ENCODE assay signal across 8 mouse cellular contexts in the genomic region with DNA sequence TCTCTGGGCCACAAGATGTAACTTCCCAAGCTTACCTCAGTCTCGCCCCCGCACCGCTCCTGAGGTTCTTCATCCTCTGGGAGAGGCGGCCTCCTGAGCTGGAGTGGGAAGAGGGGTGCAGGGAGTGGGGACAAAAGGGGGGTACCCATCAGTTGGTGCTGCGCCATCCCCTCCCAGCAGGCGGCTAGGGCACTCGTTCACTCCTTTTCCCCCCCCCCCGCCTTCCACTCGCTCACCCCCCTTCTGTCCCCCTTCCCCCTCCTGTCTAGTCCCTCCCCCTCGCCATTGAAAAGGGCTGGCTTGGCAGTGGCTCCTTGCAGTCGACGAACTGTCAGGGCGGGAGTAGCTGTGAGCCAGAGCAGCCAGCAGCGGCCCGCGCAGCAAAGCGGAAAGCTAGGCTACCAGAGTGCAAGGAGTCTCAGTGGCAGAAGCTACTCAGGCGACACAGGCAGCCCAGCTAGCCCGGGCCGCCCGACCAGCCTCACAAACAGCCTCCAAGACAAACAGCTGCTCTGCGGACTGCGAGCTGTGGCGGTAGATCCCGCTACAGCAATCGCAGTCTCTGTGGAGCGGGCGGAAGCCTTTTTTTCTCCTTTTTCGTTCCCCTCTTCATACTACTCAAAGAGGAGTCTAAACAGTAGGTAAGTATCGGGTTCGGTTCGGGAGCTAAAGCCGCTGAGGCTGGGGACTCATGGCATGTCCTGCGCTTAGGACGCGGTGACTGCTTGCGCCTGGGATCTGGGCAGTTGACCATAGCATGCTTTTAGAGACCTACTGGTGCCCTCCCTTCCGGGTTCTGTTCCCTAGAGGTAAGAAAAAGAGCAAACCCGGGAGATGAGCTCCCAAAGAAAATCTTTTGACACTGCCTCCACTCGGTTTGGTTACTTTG. TPM values are rescaled to one million over a fixed set of nuclear protein-coding genes. Genes with fewer than 3 reads are reported as not detected.
A peak's percentile ranks its signal among the peaks of the same experiment; 100 is the strongest.
DNase-seq lines count a peak whose midpoint lies in the region; ATAC-seq lines count a peak whose summit lies in the region.

A gene (plus strand): TSS at position 249 of the 889 bp plus-strand sequence.

- H3K36me3 ChIP-seq in embryonic facial prominence, embryonic 13.5 days = no peaks in the 10 kb centered on the region
- no peaks in the 10 kb centered on the region for H3K36me3 ChIP-seq in hindbrain, embryonic 14.5 days (replicated peaks; ENCODE audit: control insufficient read depth, insufficient read depth)
- H3K36me3 ChIP-seq in midbrain, embryonic 14.5 days (ENCODE audit: control insufficient read depth, insufficient read depth, low read length) = no peaks in the 10 kb centered on the region

- no peak within 1 kb of the TSS for H3K27ac ChIP-seq in embryonic facial prominence, embryonic 13.5 days
- peak within 1 kb of the TSS; percentile 14; the same call in 1 of the 2 replicates for H3K27ac ChIP-seq in hindbrain, embryonic 14.5 days
- no peak within 1 kb of the TSS for H3K27ac ChIP-seq in midbrain, embryonic 14.5 days (replicated peaks; ENCODE audit: low read depth, low read length)

- DNase-seq in ovary, postnatal 36 days (ENCODE audit: low spot score) = peak; percentile 34
- no peak for DNase-seq in ovary, postnatal 10 days (ENCODE audit: low spot score)
- DNase-seq in hindbrain, embryonic 14.5 days (ENCODE audit: low spot score) = peak; percentile 41
- peak; percentile 33 to 44 for DNase-seq in left cerebral cortex, adult 9 months (ENCODE audit: low spot score in 2 of 2)
- peak; percentile 82 for DNase-seq in midbrain, embryonic 14.5 days
- no peak for DNase-seq in adrenal gland, postnatal 25 days
- no peak for DNase-seq in spleen, postnatal 36 days (ENCODE audit: low spot score in 2 of 2)

- peak within 1 kb of the TSS; percentile 49 for H3K4me3 ChIP-seq in embryonic facial prominence, embryonic 13.5 days
- peak within 1 kb of the TSS; percentile 50 for H3K4me3 ChIP-seq in hindbrain, embryonic 14.5 days (replicated peaks; ENCODE audit: low read length)
- H3K4me3 ChIP-seq in midbrain, embryonic 14.5 days (replicated peaks; ENCODE audit: low read depth, low read length) = peak within 1 kb of the TSS; percentile 46

- H3K4me1 ChIP-seq in embryonic facial prominence, embryonic 13.5 days = no peaks in the 10 kb centered on the region
- no peaks in the 10 kb centered on the region for H3K4me1 ChIP-seq in hindbrain, embryonic 14.5 days (replicated peaks; ENCODE audit: control insufficient read depth, insufficient read depth, low read length)
- no peaks in the 10 kb centered on the region for H3K4me1 ChIP-seq in midbrain, embryonic 14.5 days (ENCODE audit: control insufficient read depth, insufficient read depth, low read length)

- ATAC-seq in embryonic facial prominence, embryonic 13.5 days (ENCODE audit: insufficient number of reproducible peaks, insufficient read depth, low FRiP score, low TSS enrichment, low read depth) = peak; percentile 74
- ATAC-seq in hindbrain, embryonic 14.5 days (ENCODE audit: low FRiP score) = peak; percentile 86
- peak; percentile 83 for ATAC-seq in midbrain, embryonic 14.5 days (ENCODE audit: low FRiP score, low TSS enrichment)

- no peaks in the 10 kb centered on the region for H3K9me3 ChIP-seq in embryonic facial prominence, embryonic 13.5 days
- H3K9me3 ChIP-seq in hindbrain, embryonic 14.5 days (ENCODE audit: control insufficient read depth, low read length) = no peaks in the 10 kb centered on the region
- H3K9me3 ChIP-seq in midbrain, embryonic 14.5 days (ENCODE audit: control insufficient read depth, low read length) = no peaks in the 10 kb centered on the region

- peak within 1 kb of the TSS; percentile 71 for H3K4me2 ChIP-seq in embryonic facial prominence, embryonic 13.5 days
- peak within 1 kb of the TSS; percentile 77 for H3K4me2 ChIP-seq in hindbrain, embryonic 14.5 days (replicated peaks)
- peak within 1 kb of the TSS; percentile 78 for H3K4me2 ChIP-seq in midbrain, embryonic 14.5 days (ENCODE audit: low read length)

- H3K9ac ChIP-seq in embryonic facial prominence, embryonic 13.5 days = peak within 1 kb of the TSS; percentile 69
- H3K9ac ChIP-seq in hindbrain, embryonic 14.5 days = peak within 1 kb of the TSS; percentile 60
- H3K9ac ChIP-seq in midbrain, embryonic 14.5 days (replicated peaks; ENCODE audit: low read length) = peak within 1 kb of the TSS; percentile 42; the same call in 1 of the 2 replicates

- WGBS in embryonic facial prominence, embryonic 13.5 days = 12% methylated on average over 36 of the region's 40 CpGs
- WGBS in hindbrain, embryonic 14.5 days = 10% methylated on average over 34 of the region's 40 CpGs
- 16% methylated on average over 38 of the region's 40 CpGs for WGBS in midbrain, embryonic 14.5 days

- H3K27me3 ChIP-seq in embryonic facial prominence, embryonic 13.5 days = peaks cover 14% of the 10 kb centered on the region
- H3K27me3 ChIP-seq in hindbrain, embryonic 14.5 days (ENCODE audit: control insufficient read depth, insufficient read depth, low read length) = no peaks in the 10 kb centered on the region
- no peaks in the 10 kb centered on the region for H3K27me3 ChIP-seq in midbrain, embryonic 14.5 days (ENCODE audit: control insufficient read depth, insufficient read depth, low read length)

RNA-seq across cellular contexts. Expression of the gene that starts here (rescaled TPM):
- polyA plus RNA-seq in embryonic facial prominence, embryonic 13.5 days (2015; fragmentation: Nextera tagmentation; extraction: Ambion mirVana) = 10.7 and 12.3 TPM in 2 replicates
- polyA plus RNA-seq in hindbrain, embryonic 14.5 days (2014; fragmentation: Nextera tagmentation; extraction: Ambion mirVana) = 41.3 and 47.1 TPM in 2 replicates
- polyA plus RNA-seq in midbrain, embryonic 14.5 days (2014; fragmentation: Nextera tagmentation; extraction: Ambion mirVana) = 29.6 and 34.1 TPM in 2 replicates
- 0.06 TPM in 1 of 2 replicates, not detected in the other for total RNA-seq in adrenal gland, postnatal 25 days (2021)

Comparison
In these comparisons a context has a peak if more than half of its experiments do, and no peak if none do; other contexts are left out.
1. DNase-seq: peak in ovary, postnatal 36 days (single experiment), hindbrain, embryonic 14.5 days (single experiment), left cerebral cortex, adult 9 months (2 of 2) and midbrain, embryonic 14.5 days (single experiment); none in ovary, postnatal 10 days (single experiment), adrenal gland, postnatal 25 days (single experiment) and spleen, postnatal 36 days (0 of 2).
2. Peak in every context shown above with its lines, with median percentiles within 50 percentile points of each other: ATAC-seq, H3K4me2 ChIP-seq, H3K4me3 ChIP-seq and H3K9ac ChIP-seq.